Mouse (Mus musculus) lung, postnatal 0 days (tissue): ENCODE results near the gene Acbd7. TPM values are rescaled to one million over a fixed set of nuclear protein-coding genes. Genes with fewer than 3 reads are reported as not detected.
A peak's percentile ranks its signal among the peaks of the same experiment; 100 is the strongest.

ENCODE experiments used
- ATAC-seq: fragments of 200-750 bp; cut with Nextera tagmentation; 2 replicates; pipeline ENCODE4 v1.8.0; 2017; ENCODE audit warnings: moderate library complexity
- DNase-seq: peaks from one replicate; pipeline ENCODE4 v3.0.0-alpha.2; 2016; ENCODE audit warnings: low spot score
- H3K27ac ChIP-seq: fragments of 300-500 bp; sonication (generic); 2 replicates; pipeline ENCODE4 v1.5.1; 2014; ENCODE audit warnings: antibody characterized with exemption, mild to moderate bottlenecking, low read length, mixed read lengths
- H3K27me3 ChIP-seq: fragments of 300-500 bp; sonication (generic); replicated peaks from 2 replicates; pipeline ENCODE4 v1.6.1; 2014; ENCODE audit warnings: low read length, mixed read lengths; ENCODE audit not compliant: insufficient read depth
- H3K36me3 ChIP-seq: fragments of 300-500 bp; sonication (generic); 2 replicates; pipeline ENCODE4 v1.6.1; 2014; ENCODE audit warnings: low read length, mixed read lengths; ENCODE audit not compliant: insufficient read depth
- H3K4me1 ChIP-seq: fragments of 300-500 bp; sonication (generic); 2 replicates; pipeline ENCODE4 v1.6.1; 2014; ENCODE audit warnings: antibody characterized with exemption, low read depth, low read length, mixed read lengths; ENCODE audit not compliant: insufficient read depth
- H3K4me2 ChIP-seq: fragments of 300-500 bp; sonication (generic); replicated peaks from 2 replicates; pipeline ENCODE4 v1.6.1; 2014; ENCODE audit warnings: low read depth, mild to moderate bottlenecking, low read length, moderate library complexity, mixed read lengths
- H3K4me3 ChIP-seq: fragments of 300-500 bp; sonication (generic); 2 replicates; pipeline ENCODE4 v1.5.1; 2014; ENCODE audit warnings: low read depth, low read length
- H3K9ac ChIP-seq: fragments of 300-500 bp; sonication (generic); replicated peaks from 2 replicates; pipeline ENCODE4 v1.6.1; 2014; ENCODE audit warnings: low read depth, mild to moderate bottlenecking
- H3K9me3 ChIP-seq: fragments of 300-500 bp; sonication (generic); 2 replicates; pipeline ENCODE4 v1.6.1; 2016; ENCODE audit warnings: low read length, mixed read lengths
- CTCF ChIP-seq: IDR thresholded peaks from 2 replicates; pipeline ENCODE4 v1.5.1; 2016; ENCODE audit warnings: antibody characterized with exemption, mild to moderate bottlenecking
- EP300 ChIP-seq: IDR thresholded peaks from 2 replicates; pipeline ENCODE4 v1.6.1; 2016; ENCODE audit warnings: antibody characterized with exemption, mild to moderate bottlenecking, control low read depth
- WGBS: fragments of 180-500 bp; shearing (Covaris S2); extraction: QIAGEN DNeasy Blood & Tissue Kit; methylation state at CpG from one replicate; pipeline ENCODE4 v1.1.7; 2014; 5-methylcytosine and 5-hydroxymethylcytosine counted together
- polyA plus RNA-seq: library from polyadenylated mRNA; unstranded; fragments of >200 nt; fragmentation: Nextera tagmentation; extraction: Ambion mirVana; gene quantifications from 2 replicates; pipeline ENCODE4 v1.2.1, GENCODE M21; 2015

The Acbd7 gene
- polyA plus RNA-seq, 1 experiment from 2014 or later, result 2.5 TPM

GRCm38 (mm10) chr2:3332484-3333242 lies 3.3 kb upstream of the Acbd7 start, which contains the start of gene Rpp38:
Gene Rpp38 (minus strand): TSS chr2:3332643.
- peak within 1 kb of the TSS; percentile 57 for H3K4me3 ChIP-seq
- no peaks in the 10 kb centered on the region for H3K27me3 ChIP-seq
- peaks cover 5% of the 10 kb centered on the region; the same call in 1 of the 2 replicates for H3K36me3 ChIP-seq
- DNase-seq, result peak; percentile 96
- H3K4me2 ChIP-seq, result peak within 1 kb of the TSS; percentile 66
- peak within 1 kb of the TSS; percentile 59 for H3K27ac ChIP-seq
- TF ChIP-seq CTCF, result no peak
- peak; percentile 62; the same call in 1 of the 2 replicates for TF ChIP-seq EP300
- WGBS, result under 1% methylated on average over 43 of the region's 45 CpGs
- peaks cover 8% of the 10 kb centered on the region; the same call in 1 of the 2 replicates for H3K4me1 ChIP-seq
- peak within 1 kb of the TSS; percentile 37 for H3K9ac ChIP-seq
- H3K9me3 ChIP-seq, result no peaks in the 10 kb centered on the region
- ATAC-seq, result peak; percentile 97

- Histone ChIP-seq H3K27me3 (no peaks in the 10 kb centered on the region), H3K36me3 (no peaks in the 10 kb centered on the region; the same call in 1 of the 2 replicates), H3K9ac (no peak overlapping the region), H3K9me3 (no peaks in the 10 kb centered on the region), H3K27ac (no peak overlapping the region), H3K4me2 (no peak overlapping the region), H3K4me1 (peaks cover 8% of the 10 kb centered on the region; the same call in 1 of the 2 replicates), H3K4me3 (no peak overlapping the region)
- 88% methylated on average over 12 of the region's 12 CpGs for WGBS
- ATAC-seq (no peak), DNase-seq (no peak)
- TF ChIP-seq CTCF (no peak), EP300 (no peak)
These were observed 2.2 kb upstream of the Acbd7 start for GRCm38 (mm10) chr2:3333761-3334160.

GRCm38 (mm10) chr2:3348422-3348821 lies 12.5 kb downstream of the Acbd7 start:
- Histone ChIP-seq H3K4me1 (no peaks in the 10 kb centered on the region), H3K9me3 (no peaks in the 10 kb centered on the region), H3K4me3 (no peak overlapping the region), H3K27ac (no peak overlapping the region), H3K4me2 (no peak overlapping the region), H3K36me3 (no peaks in the 10 kb centered on the region), H3K27me3 (no peaks in the 10 kb centered on the region), H3K9ac (no peak overlapping the region)
- no peak for TF ChIP-seq CTCF
- no peak for TF ChIP-seq EP300
- no peak for DNase-seq
- WGBS, result 77% methylated on average over 4 of the region's 4 CpGs
- no peak for ATAC-seq

GRCm38 (mm10) chr2:3348919-3349318 lies 13.0 kb downstream of the Acbd7 start:
- H3K4me3 ChIP-seq, result no peak overlapping the region
- peak; percentile 64 for DNase-seq
- no peaks in the 10 kb centered on the region for H3K36me3 ChIP-seq

GRCm38 (mm10) chr2:3353160-3353559 lies 17.2 kb downstream of the Acbd7 start:
- Histone ChIP-seq H3K27ac (no peak overlapping the region), H3K36me3 (no peaks in the 10 kb centered on the region), H3K4me2 (no peak overlapping the region), H3K4me1 (no peaks in the 10 kb centered on the region), H3K9ac (no peak overlapping the region), H3K27me3 (no peaks in the 10 kb centered on the region), H3K4me3 (no peak overlapping the region), H3K9me3 (no peaks in the 10 kb centered on the region)
- no peak for TF ChIP-seq CTCF
- TF ChIP-seq EP300, result no peak
- no peak for DNase-seq
- ATAC-seq, result no peak

More at GRCm38 (mm10) chr2:3348919-3349318, 13.0 kb downstream of the Acbd7 start:
- Histone ChIP-seq H3K4me2 (no peak overlapping the region), H3K27me3 (no peaks in the 10 kb centered on the region), H3K4me1 (no peaks in the 10 kb centered on the region), H3K27ac (no peak overlapping the region), H3K9me3 (no peaks in the 10 kb centered on the region), H3K9ac (no peak overlapping the region)
- TF ChIP-seq CTCF (peak; percentile 83), EP300 (no peak)
- no peak for ATAC-seq
- 15% methylated on average over 3 of the region's 3 CpGs for WGBS

- 83% methylated on average over 8 of the region's 8 CpGs for WGBS
- H3K27ac ChIP-seq, result no peak overlapping the region
- H3K36me3 ChIP-seq, result no peaks in the 10 kb centered on the region
- no peaks in the 10 kb centered on the region for H3K27me3 ChIP-seq
- TF ChIP-seq EP300 (no peak), CTCF (no peak)
- DNase-seq (no peak), ATAC-seq (no peak)
- H3K4me3 ChIP-seq, result no peak overlapping the region
- H3K4me1 ChIP-seq, result no peaks in the 10 kb centered on the region
- no peaks in the 10 kb centered on the region for H3K9me3 ChIP-seq
- no peak overlapping the region for H3K9ac ChIP-seq
- no peak overlapping the region for H3K4me2 ChIP-seq
These were observed 19.8 kb downstream of the Acbd7 start for GRCm38 (mm10) chr2:3355793-3356192.
